25 mouse cellular contexts compared by ENCODE assay signal in genomic region chr6:66121479-66122183, GRCm38 (mm10).
DNase-seq lines count a peak whose midpoint lies in the region; ATAC-seq lines count a peak whose summit lies in the region.
"Had no signal": no experiment of that assay in that cellular context is flagged by ENCODE, and none has a peak within 500 bp of the region (broad histone marks: within the 10 kb centered on the region; RNA-seq: fewer than 3 reads in every experiment).

No protein-coding gene starts in this region.

- H3K9me3 ChIP-seq in forebrain, embryonic 13.5 days (replicated peaks) = no peaks in the 10 kb centered on the region
- H3K9me3 ChIP-seq in forebrain, embryonic 10.5 days = no peaks in the 10 kb centered on the region
- H3K9me3 ChIP-seq in forebrain, embryonic 15.5 days = no peaks in the 10 kb centered on the region
- H3K9me3 ChIP-seq: embryonic facial prominence, embryonic 12.5 days; heart, embryonic 12.5 days; limb, embryonic 13.5 days; liver, embryonic 13.5 days; megakaryocyte, embryonic 14.5 days had no signal

- WGBS in forebrain, embryonic 13.5 days = 50% methylated on average over 5 of the region's 5 CpGs
- 86% methylated on average over 5 of the region's 5 CpGs for WGBS in forebrain, embryonic 10.5 days
- WGBS in forebrain, embryonic 15.5 days = 45% methylated on average over 5 of the region's 5 CpGs

- H3K4me1 ChIP-seq in forebrain, embryonic 13.5 days = 0 out of 2 replicates have a peak, but pooled peaks cover 3% of the 10 kb centered on the region
- H3K4me1 ChIP-seq in forebrain, embryonic 10.5 days = no peaks in the 10 kb centered on the region
- no peaks in the 10 kb centered on the region for H3K4me1 ChIP-seq in forebrain, embryonic 15.5 days
- H3K4me1 ChIP-seq: embryonic facial prominence, embryonic 12.5 days; limb, embryonic 13.5 days; liver, embryonic 13.5 days; megakaryocyte, embryonic 14.5 days had no signal

- H3K4me3 ChIP-seq in forebrain, embryonic 13.5 days = no peak overlapping the region
- no peak overlapping the region for H3K4me3 ChIP-seq in forebrain, embryonic 10.5 days
- no peak overlapping the region for H3K4me3 ChIP-seq in forebrain, embryonic 15.5 days
- H3K4me3 ChIP-seq: embryonic facial prominence, embryonic 12.5 days; heart, embryonic 12.5 days; limb, embryonic 13.5 days; liver, embryonic 13.5 days; megakaryocyte, embryonic 14.5 days had no signal

- ATAC-seq in forebrain, embryonic 13.5 days = peak; percentile 77
- peak; percentile 70 for ATAC-seq in forebrain, embryonic 15.5 days (replicated peaks)
- ATAC-seq: CD4-positive, CD25-positive, alpha-beta regulatory T cell, adult 4 months; inflammation-experienced regulatory T-cells, adult 6 months had no signal

- no peak overlapping the region for H3K4me2 ChIP-seq in forebrain, embryonic 13.5 days
- no peak overlapping the region for H3K4me2 ChIP-seq in forebrain, embryonic 15.5 days (replicated peaks)
- H3K4me2 ChIP-seq: embryonic facial prominence, embryonic 12.5 days; heart, embryonic 12.5 days; hindbrain, embryonic 14.5 days; limb, embryonic 13.5 days; liver, embryonic 13.5 days; lung, embryonic 14.5 days had no signal

- H3K36me3 ChIP-seq in forebrain, embryonic 13.5 days (ENCODE audit: poor library complexity, severe bottlenecking) = no peaks in the 10 kb centered on the region
- no peaks in the 10 kb centered on the region for H3K36me3 ChIP-seq in forebrain, embryonic 10.5 days (replicated peaks)
- no peaks in the 10 kb centered on the region for H3K36me3 ChIP-seq in forebrain, embryonic 15.5 days
- H3K36me3 ChIP-seq: embryonic facial prominence, embryonic 12.5 days; heart, embryonic 12.5 days; limb, embryonic 13.5 days; liver, embryonic 13.5 days had no signal

- DNase-seq in forebrain, embryonic 10.5 days (ENCODE audit: extremely low spot score, low spot score) = no peak
- DNase-seq in Muller cell, postnatal 12 days (ENCODE audit: inconsistent ontology term) = peak; percentile 61
- peak; percentile 9 for DNase-seq in retina, adult 2 months (ENCODE audit: low read depth, low spot score)
- no peak for DNase-seq in frontal cortex, postnatal 14 days (ENCODE audit: low spot score in 2 of 2)
- no peak for DNase-seq in liver
- DNase-seq: cerebellum, adult 18-20 months; cerebellum, postnatal 14 days; gastrocnemius, postnatal 25 days; heart, adult 18-20 months; heart, postnatal 14 days; kidney, adult 18-20 months; layer of hippocampus, adult 9-11 months; liver, embryonic 13.5 days; lung, embryonic 14.5 days; right cerebral cortex, postnatal 4 days; thymus, postnatal 14 days had no signal

- H3K27ac ChIP-seq in forebrain, embryonic 13.5 days = no peak overlapping the region
- no peak overlapping the region for H3K27ac ChIP-seq in forebrain, embryonic 10.5 days
- H3K27ac ChIP-seq in forebrain, embryonic 15.5 days (replicated peaks) = no peak overlapping the region
- H3K27ac ChIP-seq: embryonic facial prominence, embryonic 12.5 days; hindbrain, embryonic 14.5 days; limb, embryonic 13.5 days; liver, embryonic 13.5 days had no signal

- H3K27me3 ChIP-seq in forebrain, embryonic 13.5 days = no peaks in the 10 kb centered on the region
- H3K27me3 ChIP-seq in forebrain, embryonic 10.5 days (ENCODE audit: poor library complexity, severe bottlenecking) = no peaks in the 10 kb centered on the region
- no peaks in the 10 kb centered on the region for H3K27me3 ChIP-seq in forebrain, embryonic 15.5 days
- H3K27me3 ChIP-seq: embryonic facial prominence, embryonic 12.5 days; heart, embryonic 12.5 days; limb, embryonic 13.5 days; liver, embryonic 13.5 days; megakaryocyte, embryonic 14.5 days had no signal

- H3K9ac ChIP-seq in forebrain, embryonic 13.5 days = no peak overlapping the region
- no peak overlapping the region for H3K9ac ChIP-seq in forebrain, embryonic 15.5 days (replicated peaks)
- H3K9ac ChIP-seq: embryonic facial prominence, embryonic 12.5 days; heart, embryonic 12.5 days; hindbrain, embryonic 14.5 days; limb, embryonic 13.5 days; liver, embryonic 13.5 days; lung, embryonic 14.5 days had no signal

Comparison
In these comparisons a context has a peak if more than half of its experiments do, and no peak if none do; other contexts are left out.
1. DNase-seq: peak in Muller cell, postnatal 12 days (single experiment) and retina, adult 2 months (single experiment); none in forebrain, embryonic 10.5 days (single experiment), frontal cortex, postnatal 14 days (0 of 2) and liver (single experiment).